Mouse (Mus musculus) embryonic facial prominence, embryonic 10.5 days (tissue): ENCODE measurements around the gene Gm47996. TPM values are rescaled to one million over a fixed set of nuclear protein-coding genes. Genes with fewer than 3 reads are reported as not detected.
"Not testable (repeated sequence)": the region's sequence is repeated elsewhere in the genome, so short reads cannot be mapped to it uniquely, and the experiment has no call there.

Source experiments
- DNase-seq: peaks from one replicate; pipeline ENCODE4 v3.0.0-alpha.2; 2017; ENCODE audit warnings: low spot score
- H3K27ac ChIP-seq: fragments of 300-500 bp; sonication (generic); replicated peaks from 2 replicates; pipeline ENCODE4 v1.5.1; 2016; ENCODE audit warnings: mild to moderate bottlenecking
- H3K27me3 ChIP-seq: fragments of 300-500 bp; sonication (generic); replicated peaks from 2 replicates; pipeline ENCODE4 v1.6.1; 2016; ENCODE audit warnings: low read depth, mild to moderate bottlenecking; ENCODE audit not compliant: poor library complexity, severe bottlenecking
- H3K36me3 ChIP-seq: fragments of 300-500 bp; sonication (generic); replicated peaks from 2 replicates; pipeline ENCODE4 v1.6.1; 2016; ENCODE audit warnings: mild to moderate bottlenecking, moderate library complexity
- H3K4me1 ChIP-seq: fragments of 300-500 bp; sonication (generic); 2 replicates; pipeline ENCODE4 v1.6.1; 2016
- H3K4me3 ChIP-seq: fragments of 300-500 bp; sonication (generic); 2 replicates; pipeline ENCODE4 v1.5.1; 2016; ENCODE audit warnings: mild to moderate bottlenecking, moderate library complexity
- H3K9me3 ChIP-seq: fragments of 300-500 bp; sonication (generic); 2 replicates; pipeline ENCODE4 v1.6.1; 2016; ENCODE audit warnings: mild to moderate bottlenecking
- WGBS: fragments of 180-500 bp; shearing (Covaris S2); methylation state at CpG from one replicate; pipeline ENCODE4 v1.1.7; 2016; 5-methylcytosine and 5-hydroxymethylcytosine counted together
- polyA plus RNA-seq: library from polyadenylated mRNA; unstranded; fragments of >200 nt; fragmentation: Nextera tagmentation; extraction: Ambion mirVana; gene quantifications from 2 replicates; pipeline ENCODE4 v1.2.1, GENCODE M21; 2016

Gene Gm47996
- 0.33 TPM in 1 of 2 replicates, not detected in the other for polyA plus RNA-seq

DNA sequence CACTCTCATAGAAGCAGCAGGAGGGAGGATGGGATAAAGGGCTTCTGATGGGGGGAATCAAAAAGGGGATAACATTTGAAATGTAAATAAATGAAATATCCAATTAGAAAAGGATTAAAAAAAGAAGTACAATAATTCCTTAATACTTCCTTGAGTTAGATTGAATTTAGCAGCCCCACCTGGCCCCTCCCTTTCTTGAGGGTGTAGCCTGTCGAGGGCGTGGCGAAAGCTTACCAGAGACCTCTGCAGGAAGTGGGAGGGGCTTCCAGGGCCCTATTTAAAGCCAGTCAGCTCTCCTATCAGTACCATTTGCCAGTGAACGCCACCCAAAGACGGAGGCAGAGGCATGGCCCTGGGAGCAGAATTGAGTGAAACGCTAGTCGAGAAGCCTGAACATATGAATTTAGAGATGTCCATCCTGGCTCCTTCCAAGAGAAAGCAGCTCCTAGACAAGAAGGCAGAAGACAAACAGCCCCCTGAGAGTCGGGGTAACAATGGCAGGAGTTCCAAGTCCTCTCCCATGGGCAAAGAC, at the start of gene Gm47996:
Gene Gm47996, plus strand, starts transcription at position 308 of the 532 bp plus-strand sequence.
- 88% methylated on average over 6 of the region's 8 CpGs for WGBS
- H3K9me3 ChIP-seq, H3K36me3 ChIP-seq, DNase-seq, H3K4me1 ChIP-seq, H3K27me3 ChIP-seq, H3K4me3 ChIP-seq, H3K27ac ChIP-seq: not testable (repeated sequence)

GRCm38 (mm10) chr1:151166031-151166430, 43.9 kb upstream of the Gm47996 start:
- DNase-seq = no peak
- Histone ChIP-seq H3K9me3 (no peaks in the 10 kb centered on the region), H3K4me3 (no peak overlapping the region), H3K27me3 (no peaks in the 10 kb centered on the region), H3K36me3 (no peaks in the 10 kb centered on the region), H3K4me1 (peaks cover 26% of the 10 kb centered on the region), H3K27ac (no peak overlapping the region)
- 34% methylated on average over 8 of the region's 8 CpGs for WGBS

DNA sequence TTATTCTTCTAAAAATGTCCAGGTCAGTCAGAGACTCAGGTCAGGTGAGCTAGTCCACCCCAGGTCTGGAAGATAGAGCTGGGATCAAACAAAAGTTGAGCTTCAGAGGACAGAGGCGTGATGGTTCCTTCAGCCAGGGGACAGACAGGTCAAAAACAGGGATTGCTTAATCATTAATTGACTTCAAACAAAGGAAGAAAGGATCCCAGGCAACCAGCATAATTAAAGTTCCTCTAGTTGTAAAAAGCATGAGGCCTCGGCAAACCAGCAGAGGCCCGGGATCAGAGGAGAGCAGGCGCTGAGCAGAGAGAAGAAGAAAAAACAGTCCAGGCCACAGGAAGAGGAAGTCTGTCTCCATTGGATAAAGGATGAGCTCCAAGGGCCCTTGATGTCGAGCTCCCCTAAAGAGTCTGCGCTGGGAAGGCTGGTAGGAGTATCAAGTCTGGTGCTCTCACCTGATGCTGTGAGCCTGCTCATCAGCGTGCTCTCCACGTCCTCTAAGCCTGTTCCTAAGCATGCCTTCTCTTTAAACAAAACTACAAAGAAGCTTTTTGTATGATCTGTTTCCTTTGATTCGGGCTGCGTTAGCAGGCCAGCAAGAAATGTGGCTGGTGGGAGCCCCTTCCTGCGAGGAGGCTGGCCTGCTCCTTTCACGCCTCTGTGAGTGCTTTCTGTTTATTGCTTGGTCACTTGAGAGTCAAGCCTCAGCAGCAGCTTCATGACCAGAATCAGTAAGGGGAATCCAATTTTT, 42.5 kb upstream of the Gm47996 start:
- H3K27me3 ChIP-seq = no peaks in the 10 kb centered on the region
- H3K27ac ChIP-seq = peak overlapping the region; percentile 55
- H3K4me3 ChIP-seq = no peak overlapping the region
- no peaks in the 10 kb centered on the region for H3K36me3 ChIP-seq
- H3K9me3 ChIP-seq = no peaks in the 10 kb centered on the region
- no peak for DNase-seq
- peaks cover 26% of the 10 kb centered on the region for H3K4me1 ChIP-seq
- WGBS = 34% methylated on average over 12 of the region's 12 CpGs

- Histone ChIP-seq H3K4me3 (no peak overlapping the region), H3K27me3 (no peaks in the 10 kb centered on the region), H3K4me1 (peaks cover 26% of the 10 kb centered on the region), H3K9me3 (no peaks in the 10 kb centered on the region), H3K36me3 (no peaks in the 10 kb centered on the region), H3K27ac (no peak overlapping the region)
- 80% methylated on average over 3 of the region's 3 CpGs for WGBS
- DNase-seq = no peak
These were observed 41.3 kb upstream of the Gm47996 start for GRCm38 (mm10) chr1:151168637-151169036.

DNA sequence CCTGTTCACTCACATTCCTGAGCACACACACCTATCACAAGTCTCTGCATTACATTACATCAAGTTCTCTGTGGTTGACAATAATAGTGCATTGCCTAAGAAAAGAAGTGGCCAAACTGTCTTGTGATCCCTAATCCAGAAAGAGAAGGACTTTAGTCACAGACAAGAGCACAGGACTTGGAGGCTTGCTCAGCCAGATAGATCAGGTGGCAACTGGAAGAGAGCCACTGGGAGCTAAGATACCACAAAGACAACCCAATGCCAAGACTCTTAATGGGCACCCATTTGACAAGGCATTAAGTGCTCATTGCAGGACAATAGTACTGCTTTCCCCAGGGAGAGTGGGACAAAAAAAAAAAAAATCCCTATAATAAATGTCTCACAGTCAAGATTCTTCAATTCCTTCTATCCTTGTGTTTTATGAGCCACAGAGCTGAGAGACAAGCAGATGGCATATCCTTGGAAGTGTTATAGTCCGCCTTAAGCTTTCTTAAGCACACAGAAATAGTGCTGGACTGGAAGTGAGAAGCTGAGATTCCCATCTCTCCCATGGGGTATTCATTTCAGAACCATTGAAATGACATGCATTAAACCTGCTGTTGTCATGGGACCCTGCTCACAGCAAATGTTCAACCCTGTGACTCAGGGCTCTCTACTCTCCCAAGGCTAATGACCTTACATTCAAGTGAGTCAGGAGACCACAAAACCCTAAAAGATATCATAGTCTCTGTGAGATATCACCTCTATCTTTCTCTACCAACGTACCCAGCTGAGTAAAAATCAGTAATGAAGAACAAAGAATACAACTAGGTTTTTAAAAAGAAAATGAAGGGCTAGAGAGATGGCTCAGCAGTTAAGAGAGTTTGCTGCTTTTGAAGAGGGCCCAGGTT, 38.1 kb upstream of the Gm47996 start:
- H3K27ac ChIP-seq = no peak overlapping the region
- no peak for DNase-seq
- H3K27me3 ChIP-seq = no peaks in the 10 kb centered on the region
- no peaks in the 10 kb centered on the region for H3K9me3 ChIP-seq
- 77% methylated on average over 2 of the region's 2 CpGs for WGBS
- peaks cover 14% of the 10 kb centered on the region for H3K4me1 ChIP-seq
- H3K4me3 ChIP-seq = no peak overlapping the region
- H3K36me3 ChIP-seq = no peaks in the 10 kb centered on the region

- DNase-seq = peak; percentile 37
- peak overlapping the region; percentile 49 for H3K4me3 ChIP-seq
- peaks cover 14% of the 10 kb centered on the region for H3K4me1 ChIP-seq
- H3K27me3 ChIP-seq = no peaks in the 10 kb centered on the region
- no peaks in the 10 kb centered on the region for H3K9me3 ChIP-seq
- peak overlapping the region; percentile 65 for H3K27ac ChIP-seq
- 13% methylated on average over 10 of the region's 10 CpGs for WGBS
- no peaks in the 10 kb centered on the region for H3K36me3 ChIP-seq
These were observed 32.6 kb upstream of the Gm47996 start for GRCm38 (mm10) chr1:151177030-151177936.

DNA sequence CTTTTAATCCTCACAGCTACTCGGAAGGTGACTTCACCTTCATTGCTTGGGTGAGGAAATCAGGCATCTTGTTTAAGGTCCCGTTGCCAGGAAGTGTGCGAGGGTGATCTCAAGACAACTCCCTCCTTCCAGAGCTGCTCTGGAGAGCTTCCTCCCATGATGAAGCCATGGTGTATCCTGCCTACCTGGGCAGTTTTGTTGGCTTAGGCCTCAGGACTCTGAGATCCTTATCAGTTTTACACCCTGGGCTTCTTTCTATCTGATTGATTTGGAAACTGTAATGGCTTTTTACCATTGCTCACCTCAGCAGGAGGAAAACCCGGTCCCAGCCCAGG, 32.0 kb upstream of the Gm47996 start:
- DNase-seq = no peak
- 14% methylated on average over 4 of the region's 4 CpGs for WGBS

GRCm38 (mm10) chr1:151178505-151179083, 31.3 kb upstream of the Gm47996 start:
- Histone ChIP-seq H3K27ac (no peak overlapping the region), H3K9me3 (no peaks in the 10 kb centered on the region), H3K4me3 (no peak overlapping the region), H3K36me3 (no peaks in the 10 kb centered on the region), H3K4me1 (peaks cover 14% of the 10 kb centered on the region), H3K27me3 (no peaks in the 10 kb centered on the region)
- DNase-seq = no peak
- WGBS = 47% methylated on average over 2 of the region's 2 CpGs

More for the DNA sequence above, 32.0 kb upstream of the Gm47996 start:
- Histone ChIP-seq H3K4me1 (peaks cover 14% of the 10 kb centered on the region), H3K36me3 (no peaks in the 10 kb centered on the region), H3K27ac (peak overlapping the region; percentile 65), H3K9me3 (no peaks in the 10 kb centered on the region), H3K4me3 (peak overlapping the region; percentile 49), H3K27me3 (no peaks in the 10 kb centered on the region)

DNA sequence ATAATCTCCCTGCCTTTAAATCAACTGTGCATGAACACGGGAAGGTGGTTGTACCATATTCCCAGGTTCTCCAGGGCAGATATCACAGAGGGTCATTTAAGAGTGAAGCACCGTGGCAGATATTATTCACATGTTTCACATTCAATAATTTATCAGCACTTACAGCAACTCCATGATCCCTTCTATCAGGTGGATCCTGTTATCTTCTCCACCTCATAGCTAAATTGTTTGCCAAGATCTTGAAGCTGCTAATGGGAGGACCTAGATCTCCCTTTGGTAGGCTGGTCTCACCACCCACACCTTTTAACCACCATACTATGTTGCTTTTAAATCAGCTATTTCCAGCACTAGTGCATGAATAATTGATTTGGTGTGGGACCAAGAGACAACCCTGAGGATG, 29.8 kb upstream of the Gm47996 start:
- Histone ChIP-seq H3K9me3 (no peaks in the 10 kb centered on the region), H3K27ac (no peak overlapping the region), H3K36me3 (no peaks in the 10 kb centered on the region), H3K27me3 (no peaks in the 10 kb centered on the region), H3K4me3 (no peak overlapping the region), H3K4me1 (peaks cover 14% of the 10 kb centered on the region)
- DNase-seq = no peak
- 86% methylated on average over 2 of the region's 2 CpGs for WGBS

DNA sequence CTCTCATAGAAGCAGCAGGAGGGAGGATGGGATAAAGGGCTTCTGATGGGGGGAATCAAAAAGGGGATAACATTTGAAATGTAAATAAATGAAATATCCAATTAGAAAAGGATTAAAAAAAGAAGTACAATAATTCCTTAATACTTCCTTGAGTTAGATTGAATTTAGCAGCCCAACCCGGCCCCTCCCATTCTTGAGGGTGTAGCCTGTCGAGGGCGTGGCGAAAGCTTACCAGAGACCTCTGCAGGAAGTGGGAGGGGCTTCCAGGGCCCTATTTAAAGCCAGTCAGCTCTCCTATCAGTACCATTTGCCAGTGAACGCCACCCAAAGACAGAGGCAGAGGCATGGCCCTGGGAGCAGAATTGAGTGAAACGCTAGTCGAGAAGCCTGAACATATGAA, 27.7 kb upstream of the Gm47996 start, which contains the start of gene Gm47985:
Gene Gm47985, plus strand, starts transcription at position 272 of the 400 bp plus-strand sequence.
- WGBS = 100% methylated on average over 1 of the region's 7 CpGs
- H3K4me1 ChIP-seq, H3K36me3 ChIP-seq, H3K27ac ChIP-seq, H3K27me3 ChIP-seq, DNase-seq, H3K4me3 ChIP-seq, H3K9me3 ChIP-seq: not testable (repeated sequence)

DNA sequence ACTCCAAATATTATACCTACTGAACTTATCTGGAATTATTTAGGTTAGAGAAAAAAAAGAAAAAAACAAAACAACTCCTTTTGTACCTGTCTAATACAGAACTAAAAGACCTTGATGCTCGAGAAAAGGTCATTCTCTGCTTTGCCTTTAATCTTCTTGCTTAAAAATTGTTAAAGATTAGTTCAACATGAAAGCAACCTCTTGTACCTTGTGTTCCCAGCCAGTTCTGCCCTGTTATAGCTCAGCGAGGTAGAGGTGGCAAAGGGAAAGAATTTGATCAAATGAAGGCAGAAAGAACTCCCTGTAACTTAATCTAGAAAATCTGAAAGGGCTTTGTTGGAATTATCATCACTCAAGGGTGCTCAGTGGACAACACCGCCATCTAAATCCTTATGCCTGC, 23.7 kb upstream of the Gm47996 start:
- 72% methylated on average over 3 of the region's 3 CpGs for WGBS
- not testable (repeated sequence) for H3K4me1 ChIP-seq, H3K27me3 ChIP-seq, H3K4me3 ChIP-seq, H3K27ac ChIP-seq, H3K36me3 ChIP-seq, H3K9me3 ChIP-seq, DNase-seq
